Mouse (Mus musculus): Measurements from ENCODE around the gene Hist1h2be. TPM values are rescaled to one million over a fixed set of nuclear protein-coding genes. Genes with fewer than 3 reads are reported as not detected.
A peak's percentile ranks its signal among the peaks of the same experiment; 100 is the strongest.
"Not testable (repeated sequence)": the region's sequence is repeated elsewhere in the genome, so short reads cannot be mapped to it uniquely, and the experiment has no call there.

The Hist1h2be gene
- polyA plus RNA-seq, 1 experiment from 2014 or later, result 1.5 TPM

GRCm38 (mm10) chr13:23538249-23538648 is 82.7 kb downstream of the Hist1h2be start:
- no peak overlapping the region for H3K4me2 ChIP-seq
- no peaks in the 10 kb centered on the region for H3K36me3 ChIP-seq
- H3K9me3 ChIP-seq, result no peaks in the 10 kb centered on the region
- H3K27me3 ChIP-seq, result no peaks in the 10 kb centered on the region
- no peak overlapping the region for H3K9ac ChIP-seq
- ATAC-seq (ENCODE audit: low FRiP score, low read depth), result no peak
- no peak overlapping the region for H3K27ac ChIP-seq (replicated peaks)
- WGBS, result 78% methylated on average over 5 of the region's 5 CpGs
- peaks cover 21% of the 10 kb centered on the region for H3K4me1 ChIP-seq (replicated peaks)
- H3K4me3 ChIP-seq, result no peak overlapping the region

- H3K4me1 ChIP-seq (replicated peaks), result peaks cover 27% of the 10 kb centered on the region
- H3K4me2 ChIP-seq, result peak overlapping the region; percentile 89
- no peak overlapping the region for H3K4me3 ChIP-seq
- H3K27me3 ChIP-seq, result no peaks in the 10 kb centered on the region
- H3K9ac ChIP-seq, result no peak overlapping the region
- no peak overlapping the region for H3K27ac ChIP-seq (replicated peaks)
- no peaks in the 10 kb centered on the region for H3K36me3 ChIP-seq
- no peaks in the 10 kb centered on the region for H3K9me3 ChIP-seq
- ATAC-seq (ENCODE audit: low FRiP score, low read depth), result no peak
- WGBS, result 83% methylated on average over 3 of the region's 3 CpGs
Observed at GRCm38 (mm10) chr13:23537006-23537710, 83.8 kb downstream of the Hist1h2be start.

GRCm38 (mm10) chr13:23536076-23536822 is 84.7 kb downstream of the Hist1h2be start:
- H3K4me2 ChIP-seq, result peak overlapping the region; percentile 89
- 0 out of 2 replicates have a peak overlapping the region, but pooled peaks have one; percentile 10 for H3K9ac ChIP-seq
- no peak overlapping the region for H3K27ac ChIP-seq (replicated peaks)
- H3K4me1 ChIP-seq (replicated peaks), result peaks cover 30% of the 10 kb centered on the region
- H3K36me3 ChIP-seq, result no peaks in the 10 kb centered on the region
- H3K9me3 ChIP-seq, result no peaks in the 10 kb centered on the region
- 20% methylated on average over 7 of the region's 7 CpGs for WGBS
- H3K27me3 ChIP-seq, result no peaks in the 10 kb centered on the region
- H3K4me3 ChIP-seq, result peak overlapping the region; percentile 52
- ATAC-seq (ENCODE audit: low FRiP score, low read depth), result no peak

- not testable (repeated sequence) for H3K9me3 ChIP-seq, H3K36me3 ChIP-seq, H3K27me3 ChIP-seq
- peak within 1 kb of the TSS; percentile 52 for H3K4me3 ChIP-seq
- ATAC-seq (ENCODE audit: low FRiP score, low read depth), result peak; percentile 94
- peaks cover 30% of the 10 kb centered on the region for H3K4me1 ChIP-seq (replicated peaks)
- H3K27ac ChIP-seq (replicated peaks), result peak within 1 kb of the TSS; percentile 74
- peak within 1 kb of the TSS; percentile 89 for H3K4me2 ChIP-seq
- H3K9ac ChIP-seq, result peak within 1 kb of the TSS; percentile 36
- WGBS, result under 1% methylated on average over 49 of the region's 62 CpGs
Observed at GRCm38 (mm10) chr13:23535137-23536075, 85.5 kb downstream of the Hist1h2be start, which contains the start of gene Hist1h3g. Hist1h3g (plus strand) TSS chr13:23535422.

GRCm38 (mm10) chr13:23534368-23535131 is 86.4 kb downstream of the Hist1h2be start:
- ATAC-seq (ENCODE audit: low FRiP score, low read depth), result peak; percentile 3; the same call in 1 of the 2 replicates
- H3K9me3 ChIP-seq, result no peaks in the 10 kb centered on the region
- under 1% methylated on average over 15 of the region's 15 CpGs for WGBS

More at GRCm38 (mm10) chr13:23534368-23535131, 86.4 kb downstream of the Hist1h2be start:
- H3K27me3 ChIP-seq, result no peaks in the 10 kb centered on the region
- peaks cover 37% of the 10 kb centered on the region for H3K4me1 ChIP-seq (replicated peaks)
- H3K36me3 ChIP-seq, result no peaks in the 10 kb centered on the region
- H3K9ac ChIP-seq, result peak overlapping the region; percentile 36
- peak overlapping the region; percentile 89 for H3K4me2 ChIP-seq
- peak overlapping the region; percentile 74 for H3K27ac ChIP-seq (replicated peaks)
- H3K4me3 ChIP-seq, result peak overlapping the region; percentile 52

Small RNA genes within 50 kb of the gene (microRNA-seq; reads per million reads assigned to microRNA genes)
- not detected for gene Gm44297
- gene Gm44359, result not detected
- gene Gm44394, result not detected

Other genes starting within 250 kb of the Hist1h2be start
- gene Abt1, start 197.3 kb downstream of the Hist1h2be start, polyA plus RNA-seq (2015; fragmentation: Nextera tagmentation; extraction: Ambion mirVana), result 8.8 and 9.1 TPM in 2 replicates
- gene Btn1a1, start 155.2 kb downstream of the Hist1h2be start, polyA plus RNA-seq (2015; fragmentation: Nextera tagmentation; extraction: Ambion mirVana), result 0.17 TPM in 1 of 2 replicates, not detected in the other
- 0.06 and 0.08 TPM in 2 replicates for gene Btn2a2, start 132.3 kb downstream of the Hist1h2be start, polyA plus RNA-seq (2015; fragmentation: Nextera tagmentation; extraction: Ambion mirVana)
- 1.7 and 2.7 TPM in 2 replicates for gene Hist1h4h, start 90.1 kb downstream of the Hist1h2be start, polyA plus RNA-seq (2015; fragmentation: Nextera tagmentation; extraction: Ambion mirVana)
- gene Hist1h2af, start 87.2 kb downstream of the Hist1h2be start, polyA plus RNA-seq (2015; fragmentation: Nextera tagmentation; extraction: Ambion mirVana), result 0.82 and 2.1 TPM in 2 replicates
- 0.85 and 1.2 TPM in 2 replicates for gene Hist1h3g, start 85.7 kb downstream of the Hist1h2be start, polyA plus RNA-seq (2015; fragmentation: Nextera tagmentation; extraction: Ambion mirVana)
- 0.17 and 0.19 TPM in 2 replicates for gene Hist1h2bh, start 77.7 kb downstream of the Hist1h2be start, polyA plus RNA-seq (2015; fragmentation: Nextera tagmentation; extraction: Ambion mirVana)
- 0.21 and 0.62 TPM in 2 replicates for gene Hist1h3f, start 77.1 kb downstream of the Hist1h2be start, polyA plus RNA-seq (2015; fragmentation: Nextera tagmentation; extraction: Ambion mirVana)
- gene Hist1h4f, start 69.5 kb downstream of the Hist1h2be start, polyA plus RNA-seq (2015; fragmentation: Nextera tagmentation; extraction: Ambion mirVana), result not detected in 2 replicates
- gene Hist1h1d, start 67.9 kb downstream of the Hist1h2be start, polyA plus RNA-seq (2015; fragmentation: Nextera tagmentation; extraction: Ambion mirVana), result 0.10 and 0.12 TPM in 2 replicates
- gene Hist1h3e, start 58.8 kb downstream of the Hist1h2be start, polyA plus RNA-seq (2015; fragmentation: Nextera tagmentation; extraction: Ambion mirVana), result 1.5 and 2.0 TPM in 2 replicates
- 15.9 and 27.4 TPM in 2 replicates for gene Hist1h2ae, start 49.9 kb downstream of the Hist1h2be start, polyA plus RNA-seq (2015; fragmentation: Nextera tagmentation; extraction: Ambion mirVana)
- 2.5 and 3.1 TPM in 2 replicates for gene Hist1h2bg, start 49.7 kb downstream of the Hist1h2be start, polyA plus RNA-seq (2015; fragmentation: Nextera tagmentation; extraction: Ambion mirVana)
- gene Hist1h2bf, start 46.9 kb downstream of the Hist1h2be start, polyA plus RNA-seq (2015; fragmentation: Nextera tagmentation; extraction: Ambion mirVana), result 0.76 and 2.0 TPM in 2 replicates
- gene Hist1h2ad, start 46.7 kb downstream of the Hist1h2be start, polyA plus RNA-seq (2015; fragmentation: Nextera tagmentation; extraction: Ambion mirVana), result not detected in 2 replicates
- gene Hist1h3d, start 45.4 kb downstream of the Hist1h2be start, polyA plus RNA-seq (2015; fragmentation: Nextera tagmentation; extraction: Ambion mirVana), result 1.2 and 2.0 TPM in 2 replicates
- gene Hist1h4d, start 39.5 kb downstream of the Hist1h2be start, polyA plus RNA-seq (2015; fragmentation: Nextera tagmentation; extraction: Ambion mirVana), result 35.1 and 51.2 TPM in 2 replicates
- gene Hist1h1e, start 1.4 kb upstream of the Hist1h2be start, polyA plus RNA-seq (2015; fragmentation: Nextera tagmentation; extraction: Ambion mirVana), result 4.8 and 8.8 TPM in 2 replicates
- gene Hist1h2ac, start 62.8 kb upstream of the Hist1h2be start, polyA plus RNA-seq (2015; fragmentation: Nextera tagmentation; extraction: Ambion mirVana), result 0.34 and 0.38 TPM in 2 replicates
- 19.3 and 25.4 TPM in 2 replicates for gene Hist1h2bc, start 63.1 kb upstream of the Hist1h2be start, polyA plus RNA-seq (2015; fragmentation: Nextera tagmentation; extraction: Ambion mirVana)
- not detected in 2 replicates for gene Hist1h1t, start 74.7 kb upstream of the Hist1h2be start, polyA plus RNA-seq (2015; fragmentation: Nextera tagmentation; extraction: Ambion mirVana)
- 2.3 and 2.7 TPM in 2 replicates for gene Hist1h4c, start 77.3 kb upstream of the Hist1h2be start, polyA plus RNA-seq (2015; fragmentation: Nextera tagmentation; extraction: Ambion mirVana)
- gene Hfe, start 89.7 kb upstream of the Hist1h2be start, polyA plus RNA-seq (2015; fragmentation: Nextera tagmentation; extraction: Ambion mirVana), result 4.5 and 5.1 TPM in 2 replicates
- gene Hist1h1c, start 117.7 kb upstream of the Hist1h2be start, polyA plus RNA-seq (2015; fragmentation: Nextera tagmentation; extraction: Ambion mirVana), result 7.7 and 10.4 TPM in 2 replicates
- gene Hist1h3c, start 124.5 kb upstream of the Hist1h2be start, polyA plus RNA-seq (2015; fragmentation: Nextera tagmentation; extraction: Ambion mirVana), result 1.1 and 1.6 TPM in 2 replicates
- 0.54 TPM in 1 of 2 replicates, not detected in the other for gene Hist1h2bb, start 125.6 kb upstream of the Hist1h2be start, polyA plus RNA-seq (2015; fragmentation: Nextera tagmentation; extraction: Ambion mirVana)
- gene Hist1h2ab, start 130.0 kb upstream of the Hist1h2be start, polyA plus RNA-seq (2015; fragmentation: Nextera tagmentation; extraction: Ambion mirVana), result 7.4 and 9.8 TPM in 2 replicates
- 1.8 and 3.1 TPM in 2 replicates for gene Hist1h3b, start 131.1 kb upstream of the Hist1h2be start, polyA plus RNA-seq (2015; fragmentation: Nextera tagmentation; extraction: Ambion mirVana)
- 1.1 and 1.9 TPM in 2 replicates for gene Hist1h4b, start 135.9 kb upstream of the Hist1h2be start, polyA plus RNA-seq (2015; fragmentation: Nextera tagmentation; extraction: Ambion mirVana)
- 0.32 and 0.51 TPM in 2 replicates for gene Hist1h4a, start 140.1 kb upstream of the Hist1h2be start, polyA plus RNA-seq (2015; fragmentation: Nextera tagmentation; extraction: Ambion mirVana)
- gene Hist1h3a, start 141.3 kb upstream of the Hist1h2be start, polyA plus RNA-seq (2015; fragmentation: Nextera tagmentation; extraction: Ambion mirVana), result 0.35 and 2.4 TPM in 2 replicates
- 0.75 and 0.84 TPM in 2 replicates for gene Hist1h1a, start 142.5 kb upstream of the Hist1h2be start, polyA plus RNA-seq (2015; fragmentation: Nextera tagmentation; extraction: Ambion mirVana)
- gene Trim38, start 148.8 kb upstream of the Hist1h2be start, polyA plus RNA-seq (2015; fragmentation: Nextera tagmentation; extraction: Ambion mirVana), result 0.10 TPM in 1 of 2 replicates, not detected in the other
- not detected in 2 replicates for gene Slc17a2, start 185.9 kb upstream of the Hist1h2be start, polyA plus RNA-seq (2015; fragmentation: Nextera tagmentation; extraction: Ambion mirVana)
- gene Slc17a3, start 218.3 kb upstream of the Hist1h2be start, polyA plus RNA-seq (2015; fragmentation: Nextera tagmentation; extraction: Ambion mirVana), result not detected in 2 replicates
- not detected in 2 replicates for gene Slc17a1, start 246.6 kb upstream of the Hist1h2be start, polyA plus RNA-seq (2015; fragmentation: Nextera tagmentation; extraction: Ambion mirVana)